Mouse (Mus musculus) CH12.LX (cell line): ENCODE results near the gene Tm7sf2. TPM values are rescaled to one million over a fixed set of nuclear protein-coding genes. Genes with fewer than 3 reads are reported as not detected.

Experiments used
- DNase-seq: peaks from one replicate; pipeline ENCODE4 v3.0.0-alpha.2; 2013; ENCODE audit errors: extremely low read depth
- H3K27ac ChIP-seq: 2 replicates; pipeline ENCODE4 v1.5.1; 2012; ENCODE audit warnings: low read depth, mild to moderate bottlenecking, control low read depth, moderate library complexity; ENCODE audit not compliant: insufficient read depth
- H3K27me3 ChIP-seq: replicated peaks from 2 replicates; pipeline ENCODE3; 2012; ENCODE audit warnings: inconsistent platforms
- H3K36me3 ChIP-seq, 2 experiments: replicated peaks in 1 of 2; 2 replicates each; pipeline versions ENCODE3 to v1.6.1; 2012; ENCODE audit warnings: inconsistent platforms in 1 of 2, low read length in 1 of 2, mild to moderate bottlenecking in 1 of 2, mixed read lengths in 1 of 2, moderate library complexity in 1 of 2; ENCODE audit not compliant: control insufficient read depth in 1 of 2, insufficient read depth in 1 of 2
- H3K4me1 ChIP-seq, 2 experiments: 2 replicates each; pipeline ENCODE4 v1.6.1; 2012; ENCODE audit warnings: inconsistent platforms in 1 of 2, moderate library complexity in 1 of 2; ENCODE audit not compliant: insufficient read depth in 2 of 2, control insufficient read depth in 1 of 2
- H3K4me2 ChIP-seq: 2 replicates; pipeline ENCODE4 v1.6.1; 2012; ENCODE audit warnings: low read depth, mild to moderate bottlenecking, control low read depth; ENCODE audit not compliant: poor library complexity, insufficient read depth, severe bottlenecking
- H3K4me3 ChIP-seq, 3 experiments: fragments of 150-350 bp in 1 of 3; sonication (generic) in 1 of 3; replicated peaks in 1 of 3; 2 replicates each; pipeline versions ENCODE3 to v1.5.1; 2011 to 2012; ENCODE audit warnings: low read depth in 2 of 3, low read length in 2 of 3, mild to moderate bottlenecking in 2 of 3, moderate library complexity in 2 of 3, control low read depth in 1 of 3, improper control_type of control experiment in 1 of 3, inconsistent platforms in 1 of 3, mixed read lengths in 1 of 3; ENCODE audit not compliant: poor library complexity in 1 of 3
- H3K79me2 ChIP-seq: replicated peaks from 2 replicates; pipeline ENCODE4 v1.6.1; 2012; ENCODE audit warnings: mild to moderate bottlenecking, moderate library complexity; ENCODE audit not compliant: control insufficient read depth, poor library complexity, insufficient read depth, severe bottlenecking; ENCODE audit errors: extremely low read depth
- H3K9ac ChIP-seq: 2 replicates; pipeline ENCODE4 v1.6.1; 2012; ENCODE audit warnings: low read depth, mild to moderate bottlenecking, control low read depth, moderate library complexity; ENCODE audit not compliant: insufficient read depth
- H3K9me3 ChIP-seq: replicated peaks from 2 replicates; pipeline ENCODE3; 2012; ENCODE audit warnings: low read length, inconsistent platforms, mixed read lengths
- BHLHE40 ChIP-seq: IDR thresholded peaks from 2 replicates; pipeline ENCODE4 v1.6.1; 2011; ENCODE audit warnings: mild to moderate bottlenecking, low read depth, low read length, improper control_type of control experiment
- CHD1 ChIP-seq: IDR thresholded peaks from 2 replicates; pipeline ENCODE4 v1.6.1; 2012; ENCODE audit warnings: low read depth, low read length, improper control_type of control experiment, inconsistent platforms
- CTCF ChIP-seq, 2 experiments: IDR thresholded peaks in 1 of 2; conservative IDR thresholded peaks in 1 of 2; 2 replicates each; pipeline ENCODE4 v1.5.1; 2011 to 2012; ENCODE audit warnings: low read depth in 2 of 2, low read length in 2 of 2, improper control_type of control experiment in 1 of 2, inconsistent platforms in 1 of 2, mild to moderate bottlenecking in 1 of 2, moderate library complexity in 1 of 2
- EP300 ChIP-seq: IDR thresholded peaks from 2 replicates; pipeline ENCODE4 v1.6.1; 2011; ENCODE audit warnings: low read length, improper control_type of control experiment
- JUN ChIP-seq: IDR thresholded peaks from 2 replicates; pipeline ENCODE4 v1.6.1; 2011; ENCODE audit warnings: low read depth, mild to moderate bottlenecking, low read length, improper control_type of control experiment, moderate library complexity; ENCODE audit not compliant: insufficient read depth
- JUND ChIP-seq: conservative IDR thresholded peaks from 2 replicates; pipeline ENCODE4 v1.6.1; 2011; ENCODE audit warnings: low read depth, low read length, improper control_type of control experiment
- MAZ ChIP-seq: IDR thresholded peaks from 2 replicates; pipeline ENCODE4 v1.6.1; 2012; ENCODE audit warnings: low read depth, mild to moderate bottlenecking, inconsistent platforms, low read length, improper control_type of control experiment, moderate library complexity
- MXI1 ChIP-seq: IDR thresholded peaks from 2 replicates; pipeline ENCODE4 v1.6.1; 2011; ENCODE audit warnings: mild to moderate bottlenecking, low read depth, low read length, improper control_type of control experiment
- MYC ChIP-seq: IDR thresholded peaks from 2 replicates; pipeline ENCODE4 v1.6.1; 2011; ENCODE audit warnings: low read depth, mild to moderate bottlenecking, improper control_type of control experiment, low read length
- POLR2AphosphoS2 ChIP-seq: IDR thresholded peaks from 2 replicates; pipeline ENCODE4 v1.6.1; 2011; ENCODE audit warnings: low read depth, low read length, improper control_type of control experiment
- UBTF ChIP-seq: IDR thresholded peaks from 2 replicates; pipeline ENCODE4 v1.6.1; 2012; ENCODE audit warnings: low read depth, mild to moderate bottlenecking, inconsistent platforms, low read length, improper control_type of control experiment, moderate library complexity
- USF2 ChIP-seq: conservative IDR thresholded peaks from 2 replicates; pipeline ENCODE4 v1.6.1; 2011; ENCODE audit warnings: low read depth, low read length, improper control_type of control experiment
- ZKSCAN1 ChIP-seq: IDR thresholded peaks from 2 replicates; pipeline ENCODE4 v1.6.1; 2012; ENCODE audit warnings: low read depth, inconsistent platforms, low read length, improper control_type of control experiment, borderline replicate concordance
- dilution Hi-C: fragments of 300-500 bp; cut with MboI; formaldehyde crosslinking; loops from 2 replicates; pipeline ENCODE4 v1.14.3; 2020; ENCODE audit warnings: low sequenced_read_pairs; ENCODE audit not compliant: extremely low pct_unique_long_range_greater_than_20kb, extremely low pct_ligation_motif_present
- in situ Hi-C: fragments of 300-500 bp; cut with MboI; formaldehyde crosslinking; loops from 3 replicates; pipeline ENCODE4 v1.14.3; 2019; ENCODE audit warnings: low sequenced_read_pairs, low pct_ligation_motif_present, low pct_unique_long_range_greater_than_20kb, mixed read lengths
- polyA plus RNA-seq: library from polyadenylated mRNA; unstranded; fragments of >175 nt; gene quantifications from 2 replicates; pipeline ENCODE4 v1.2.1, GENCODE M21; 2012; ENCODE audit warnings: low read depth; ENCODE audit not compliant: insufficient read length
- total RNA-seq, 2 experiments: library from RNA; depleted of rRNA; stranded (reverse); fragments of 300-350 nt in 1 of 2; fragments of >200 nt in 1 of 2; gene quantifications; 2 replicates each; pipeline ENCODE4 v1.2.3; 2012 to 2014

Tm7sf2 gene
- total and polyA plus RNA-seq, 3 experiments, result 10.8 to 15.1 (median 11.7) TPM

DNA sequence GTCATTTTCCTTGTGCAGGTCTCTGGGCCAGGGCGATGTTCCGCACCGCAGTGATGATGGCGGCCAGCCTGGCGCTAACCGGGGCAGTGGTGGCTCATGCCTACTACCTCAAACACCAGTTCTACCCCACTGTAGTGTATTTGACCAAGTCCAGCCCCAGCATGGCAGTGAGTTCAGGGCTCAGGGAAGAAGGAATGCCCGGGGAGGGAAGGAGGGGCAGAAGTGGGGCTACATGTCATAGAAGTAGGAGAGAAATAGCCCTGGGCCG is 20.3 kb downstream of the Tm7sf2 start:
- H3K27me3 ChIP-seq, result no peaks in the 10 kb centered on the region
- no peak for DNase-seq
- H3K4me1 ChIP-seq, result peaks cover 30 to 58% of the 10 kb centered on the region in 2 experiments
- no peaks in the 10 kb centered on the region for H3K9me3 ChIP-seq
- peaks cover 50% of the 10 kb centered on the region for H3K79me2 ChIP-seq
- TF ChIP-seq ZKSCAN1 (no peak), JUN (no peak), EP300 (no peak), BHLHE40 (no peak), USF2 (no peak), CTCF (conservative IDR thresholded peaks at IDR 0.05 in 1 of 2, IDR thresholded peaks at IDR 0.05 in 1 of 2; ENCODE audit: low read depth in 2 of 2, low read length in 2 of 2) (no peak), MYC (no peak), JUND (no peak), MXI1 (no peak), CHD1 (no peak)
- H3K36me3 ChIP-seq, result peaks cover 45 to 48% of the 10 kb centered on the region in 2 experiments
- peak overlapping the region; percentile 93 for H3K4me2 ChIP-seq
- peak overlapping the region; percentile 97 for H3K9ac ChIP-seq
- peak overlapping the region; percentile 82 to 99 (median 98) for H3K4me3 ChIP-seq
- peak overlapping the region; percentile 99 for H3K27ac ChIP-seq
- dilution Hi-C loops (no loop called here), in situ Hi-C loops (no loop called here)

DNA sequence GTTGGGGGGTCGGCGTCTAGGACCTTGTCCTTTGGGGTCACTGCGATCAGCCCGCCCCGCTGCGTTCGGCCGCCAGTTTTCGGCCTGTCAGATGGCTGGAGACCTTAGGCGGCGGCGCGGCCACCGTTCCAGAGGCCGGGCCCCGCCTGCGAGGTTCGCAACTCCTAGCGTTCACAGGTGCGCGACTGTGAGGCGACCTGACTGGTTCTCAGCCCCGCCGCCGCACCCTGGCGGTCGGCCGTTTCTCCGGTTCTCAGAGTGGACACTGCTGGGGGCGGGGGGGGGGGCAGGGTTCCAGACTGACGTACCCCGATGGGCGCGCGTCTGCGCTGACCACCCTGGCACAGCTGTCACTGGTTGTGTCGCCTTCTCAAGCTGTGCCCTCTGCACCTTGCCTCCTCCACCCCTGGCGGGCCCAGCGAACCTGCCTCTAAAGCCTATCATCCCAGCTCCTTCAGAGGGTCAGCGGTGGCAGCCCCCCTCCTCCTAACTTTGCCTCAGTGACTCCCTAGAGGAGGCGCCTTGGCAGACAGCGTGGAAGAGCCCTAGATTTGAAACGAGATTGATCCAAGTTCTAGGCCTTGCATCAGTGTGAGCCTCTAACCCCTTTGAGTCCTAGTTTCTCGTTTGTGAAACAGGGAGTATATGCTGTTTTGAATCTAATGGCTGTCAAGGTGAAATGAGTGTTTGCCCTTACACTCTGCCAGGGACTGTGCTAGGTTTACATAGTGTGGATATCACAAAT is 20.8 kb downstream of the Tm7sf2 start:
- Histone ChIP-seq H3K9ac (peak overlapping the region; percentile 97), H3K4me3 (peak overlapping the region; percentile 82 to 99 (median 98)), H3K9me3 (no peaks in the 10 kb centered on the region), H3K4me1 (peaks cover 28 to 58% of the 10 kb centered on the region in 2 experiments), H3K79me2 (peaks cover 48% of the 10 kb centered on the region), H3K27me3 (no peaks in the 10 kb centered on the region), H3K36me3 (peaks cover 40 to 43% of the 10 kb centered on the region in 2 experiments), H3K4me2 (peak overlapping the region; percentile 93), H3K27ac (peak overlapping the region; percentile 99)
- TF ChIP-seq JUN, result no peak
- peak; percentile 42; the same call in 1 of the 2 replicates for TF ChIP-seq UBTF
- TF ChIP-seq CTCF (conservative IDR thresholded peaks at IDR 0.05 in 1 of 2, IDR thresholded peaks at IDR 0.05 in 1 of 2; ENCODE audit: low read depth in 2 of 2, low read length in 2 of 2), result no peak
- TF ChIP-seq MAZ, result peak; percentile 5; the same call in 1 of the 2 replicates
- 0 out of 2 replicates have a peak, but pooled peaks have one; percentile 2 for TF ChIP-seq POLR2AphosphoS2
- DNase-seq, result no peak
- in situ Hi-C loops (no loop called here), dilution Hi-C loops (no loop called here)
